Mouse (Mus musculus): Measurements from ENCODE around the gene Fcgr3.
"Not testable (repeated sequence)": the region's sequence is repeated elsewhere in the genome, so short reads cannot be mapped to it uniquely, and the experiment has no call there.

GRCm38 (mm10) chr1:171066583-171066982 is 1.8 kb upstream of the Fcgr3 start:
- TF ChIP-seq CTCF (IDR thresholded peaks at IDR 0.05; ENCODE audit: control insufficient read depth, insufficient read depth, insufficient read length); MYOD1 (IDR thresholded peaks at IDR 0.05; ENCODE audit: control insufficient read depth, insufficient read length, low read depth); USF1 (IDR thresholded peaks at IDR 0.05; ENCODE audit: low read depth); CEBPB (IDR thresholded peaks at IDR 0.05; ENCODE audit: low read depth): not testable (repeated sequence)

Data from C2C12 (cell line).